Comparison of ENCODE assay signal across 8 mouse cellular contexts in the genomic region with DNA sequence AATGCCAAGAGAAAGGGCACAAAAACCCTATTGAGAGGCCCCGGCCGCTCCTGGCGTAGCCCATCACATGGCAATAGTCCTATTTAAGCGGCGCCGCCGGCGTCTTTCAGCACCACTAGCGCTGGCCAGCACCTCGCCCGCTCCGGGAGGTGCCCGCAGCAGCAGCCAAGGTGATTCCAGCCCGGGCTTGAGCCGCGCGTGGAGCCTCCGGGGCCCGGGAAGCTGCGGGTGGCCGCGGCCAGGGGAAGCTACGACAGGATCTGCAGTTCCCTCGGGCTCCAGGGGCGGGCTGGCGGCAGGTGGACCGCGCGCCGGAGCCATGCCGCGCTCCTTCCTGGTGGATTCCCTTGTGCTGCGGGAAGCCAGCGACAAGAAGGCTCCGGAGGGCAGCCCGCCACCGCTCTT. TPM values are rescaled to one million over a fixed set of nuclear protein-coding genes. Genes with fewer than 3 reads are reported as not detected.
DNase-seq lines count a peak whose midpoint lies in the region; ATAC-seq and TF ChIP-seq lines count a peak whose summit lies in the region.

TSS of gene Gsx1 (plus strand) at position 126 of the 405 bp plus-strand sequence.

- H3K4me1 ChIP-seq in forebrain, postnatal 0 days (ENCODE audit: insufficient read depth), result peaks cover 7% of the 10 kb centered on the region; the same call in 1 of the 2 replicates
- H3K4me1 ChIP-seq in hindbrain, embryonic 16.5 days (ENCODE audit: control insufficient read depth, insufficient read depth, low read depth, low read length), result peaks cover 19% of the 10 kb centered on the region

- peak within 1 kb of the TSS; percentile 50 for H3K4me2 ChIP-seq in forebrain, postnatal 0 days (ENCODE audit: low read depth)
- peak within 1 kb of the TSS; percentile 56 for H3K4me2 ChIP-seq in hindbrain, embryonic 16.5 days (ENCODE audit: low read length)

- H3K4me3 ChIP-seq in forebrain, postnatal 0 days (ENCODE audit: low read depth, low read length), result peak within 1 kb of the TSS; percentile 27
- peak within 1 kb of the TSS; percentile 42 for H3K4me3 ChIP-seq in hindbrain, embryonic 16.5 days (ENCODE audit: low read length)

- H3K27ac ChIP-seq in forebrain, postnatal 0 days (ENCODE audit: low read depth, low read length), result no peak within 1 kb of the TSS
- no peak within 1 kb of the TSS for H3K27ac ChIP-seq in hindbrain, embryonic 16.5 days (ENCODE audit: low read depth, low read length)

- intact Hi-C loops in left cerebral cortex, postnatal 25 days (cut with DNase I), result no loop called here

- peak; percentile 27 to 43 for DNase-seq in frontal cortex, postnatal 14 days (ENCODE audit: low spot score in 2 of 2)
- DNase-seq in cerebellum, adult 11-12 months, result peak; percentile 37
- DNase-seq in forebrain, postnatal 0 days, result peak; percentile 63
- DNase-seq in left cerebral cortex, postnatal 25 days (ENCODE audit: low spot score in 2 of 2), result peak; percentile 31 to 43
- DNase-seq in right cerebral cortex, postnatal 10 days (ENCODE audit: low spot score in 2 of 2), result peak; percentile 74 to 75

- 3% methylated on average over 27 of the region's 37 CpGs for WGBS in forebrain, postnatal 0 days
- WGBS in hindbrain, embryonic 16.5 days, result under 1% methylated on average over 34 of the region's 37 CpGs

- no peaks in the 10 kb centered on the region for H3K9me3 ChIP-seq in forebrain, postnatal 0 days (ENCODE audit: low read length)
- no peaks in the 10 kb centered on the region for H3K9me3 ChIP-seq in hindbrain, embryonic 16.5 days (ENCODE audit: control insufficient read depth, low read length)

- ATAC-seq in frontal cortex, adult (ENCODE audit: low TSS enrichment), result no peak; the same call in 1 of the 2 replicates
- peak; percentile 69 for ATAC-seq in forebrain, postnatal 0 days
- ATAC-seq in hindbrain, embryonic 16.5 days, result peak; percentile 70
- peak; percentile 29; the same call in 1 of the 2 replicates for ATAC-seq in megakaryocyte, adult 5-6 weeks (ENCODE audit: poor library complexity, severe bottlenecking)

- H3K36me3 ChIP-seq in forebrain, postnatal 0 days (ENCODE audit: insufficient read depth), result no peaks in the 10 kb centered on the region
- no peaks in the 10 kb centered on the region for H3K36me3 ChIP-seq in hindbrain, embryonic 16.5 days (ENCODE audit: control insufficient read depth, insufficient read depth, low read length)

- no peak for TF ChIP-seq CTCF in forebrain, postnatal 0 days (IDR thresholded peaks at IDR 0.05; ENCODE audit: low read depth)

- peaks cover 77% of the 10 kb centered on the region for H3K27me3 ChIP-seq in forebrain, postnatal 0 days (ENCODE audit: insufficient read depth, low read length)
- peaks cover 57% of the 10 kb centered on the region for H3K27me3 ChIP-seq in hindbrain, embryonic 16.5 days (replicated peaks; ENCODE audit: control insufficient read depth, insufficient read depth, low read length)

- H3K9ac ChIP-seq in forebrain, postnatal 0 days, result 0 out of 2 replicates have a peak within 1 kb of the TSS, but pooled peaks have one; percentile 3
- peak within 1 kb of the TSS; percentile 48 for H3K9ac ChIP-seq in hindbrain, embryonic 16.5 days (ENCODE audit: low read depth, low read length)

RNA-seq across cellular contexts. Expression of gene Gsx1, which starts in this region (rescaled TPM):
- 1.2 and 3.2 TPM in 2 replicates for total RNA-seq in forebrain, postnatal 0 days (2014; rRNA removed)
- polyA plus RNA-seq in forebrain, postnatal 0 days (2015; fragmentation: Nextera tagmentation; extraction: Ambion mirVana), result 1.2 and 1.4 TPM in 2 replicates
- polyA plus RNA-seq in hindbrain, embryonic 16.5 days (2015; fragmentation: Nextera tagmentation; extraction: Ambion mirVana), result 3.2 and 3.5 TPM in 2 replicates
- under 1 TPM; 0.48 to 0.60 TPM for total RNA-seq in left cerebral cortex, postnatal 25 days (2021)
- not detected in 2 replicates for total RNA-seq in megakaryocyte, adult 5-6 weeks (2015)
- total RNA-seq in megakaryocyte, adult 5-6 weeks (2017), result not detected in 2 replicates

Comparison
In these comparisons a context has a peak if more than half of its experiments do, and no peak if none do; other contexts are left out.
1. Peak in DNase-seq in left cerebral cortex, postnatal 25 days; RNA of the gene not detected or under 1 TPM.
2. Peak in ATAC-seq in megakaryocyte, adult 5-6 weeks; RNA of the gene not detected or under 1 TPM.